Mouse (Mus musculus) limb, embryonic 11.5 days (tissue): ENCODE data around the gene Gm5072. TPM values are rescaled to one million over a fixed set of nuclear protein-coding genes. Genes with fewer than 3 reads are reported as not detected.
"Not testable (repeated sequence)": the region's sequence is repeated elsewhere in the genome, so short reads cannot be mapped to it uniquely, and the experiment has no call there.

Experiments used
- ATAC-seq: fragments of 200-750 bp; cut with Nextera tagmentation; 2 replicates; pipeline ENCODE4 v1.8.0; 2017; ENCODE audit warnings: low read depth; ENCODE audit not compliant: insufficient number of reproducible peaks, low FRiP score, low TSS enrichment
- DNase-seq: peaks from one replicate; pipeline ENCODE4 v3.0.0-alpha.2; 2015; ENCODE audit warnings: low spot score
- H3K27ac ChIP-seq: fragments of 300-500 bp; sonication (generic); replicated peaks from 2 replicates; pipeline ENCODE4 v1.5.1; 2014; ENCODE audit warnings: low read depth, mild to moderate bottlenecking, low read length
- H3K27me3 ChIP-seq: fragments of 300-500 bp; sonication (generic); 2 replicates; pipeline ENCODE4 v1.6.1; 2014; ENCODE audit warnings: mild to moderate bottlenecking, low read length, mixed read lengths; ENCODE audit not compliant: control insufficient read depth, insufficient read depth
- H3K36me3 ChIP-seq: fragments of 300-500 bp; sonication (generic); 2 replicates; pipeline ENCODE4 v1.6.1; 2014; ENCODE audit warnings: mild to moderate bottlenecking, low read length, moderate library complexity, mixed read lengths; ENCODE audit not compliant: control insufficient read depth, insufficient read depth
- H3K4me1 ChIP-seq: fragments of 300-500 bp; sonication (generic); 2 replicates; pipeline ENCODE4 v1.6.1; 2014; ENCODE audit warnings: low read length, mixed read lengths; ENCODE audit not compliant: control insufficient read depth, insufficient read depth
- H3K4me2 ChIP-seq: fragments of 300-500 bp; sonication (generic); 2 replicates; pipeline ENCODE4 v1.6.1; 2014; ENCODE audit warnings: low read depth, mild to moderate bottlenecking, moderate library complexity; ENCODE audit not compliant: severe bottlenecking
- H3K4me3 ChIP-seq: fragments of 300-500 bp; sonication (generic); 2 replicates; pipeline ENCODE4 v1.5.1; 2014; ENCODE audit warnings: low read depth, low read length
- H3K9ac ChIP-seq: fragments of 300-500 bp; sonication (generic); 2 replicates; pipeline ENCODE4 v1.6.1; 2014; ENCODE audit warnings: mild to moderate bottlenecking, low read length
- H3K9me3 ChIP-seq: fragments of 300-500 bp; sonication (generic); 2 replicates; pipeline ENCODE4 v1.6.1; 2016; ENCODE audit warnings: low read length; ENCODE audit not compliant: control insufficient read depth
- WGBS: fragments of 180-500 bp; shearing (Covaris S2); extraction: QIAGEN DNeasy Blood & Tissue Kit; methylation state at CpG from one replicate; pipeline ENCODE4 v1.1.7; 2014; 5-methylcytosine and 5-hydroxymethylcytosine counted together
- polyA plus RNA-seq: library from polyadenylated mRNA; unstranded; fragments of >200 nt; fragmentation: Nextera tagmentation; extraction: Ambion mirVana; gene quantifications from 2 replicates; pipeline ENCODE4 v1.2.1, GENCODE M21; 2014

The Gm5072 gene
- not detected in 2 replicates for polyA plus RNA-seq

DNA sequence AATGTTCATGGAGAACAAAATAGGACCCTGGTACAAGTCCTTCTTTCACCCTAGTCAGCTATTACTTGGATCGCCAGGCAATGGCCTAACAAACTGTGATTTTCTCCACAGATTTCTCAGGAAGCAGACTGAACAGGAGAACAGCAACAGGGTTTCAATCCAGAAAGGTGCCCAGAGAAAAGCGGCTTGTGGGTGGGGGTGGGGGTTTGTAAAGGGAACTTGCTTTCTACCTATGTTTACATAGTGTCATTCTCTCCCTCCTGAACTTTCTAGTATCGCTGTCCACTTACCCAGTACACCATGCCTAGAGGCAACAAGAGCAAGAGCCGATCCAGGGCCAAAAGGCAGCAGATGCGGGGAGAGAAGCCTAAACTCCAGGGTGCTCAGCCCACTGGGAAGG, at the start of gene Gm5072:
Gene Gm5072 (plus strand): TSS at position 301 of the 400 bp plus-strand sequence.
- WGBS: no CpG with 5 or more reads among the region's 5 CpGs

More for the DNA sequence above, at the start of gene Gm5072:
- not testable (repeated sequence) for H3K36me3 ChIP-seq, H3K9ac ChIP-seq, H3K9me3 ChIP-seq, H3K4me2 ChIP-seq, H3K4me1 ChIP-seq, ATAC-seq, H3K27ac ChIP-seq, H3K4me3 ChIP-seq, H3K27me3 ChIP-seq, DNase-seq

Other genes with a start within 250 kb of the Gm5072 start
- gene Mageb2, start 60.8 kb upstream of the Gm5072 start, polyA plus RNA-seq: not detected in 2 replicates
- gene Gm8914, start 87.6 kb downstream of the Gm5072 start, polyA plus RNA-seq: not detected in 2 replicates
- gene 1700084M14Rik, start 183.4 kb downstream of the Gm5072 start, polyA plus RNA-seq: not detected in 2 replicates
- not detected in 2 replicates for gene Gm14781, start 239.7 kb downstream of the Gm5072 start, polyA plus RNA-seq